Mouse (Mus musculus): ENCODE results near the gene Cd2. TPM values are rescaled to one million over a fixed set of nuclear protein-coding genes. Genes with fewer than 3 reads are reported as not detected.
A peak's percentile ranks its signal among the peaks of the same experiment; 100 is the strongest.

The Cd2 gene
- total RNA-seq, 2 experiments from 2014 or later, result not detected

DNA sequence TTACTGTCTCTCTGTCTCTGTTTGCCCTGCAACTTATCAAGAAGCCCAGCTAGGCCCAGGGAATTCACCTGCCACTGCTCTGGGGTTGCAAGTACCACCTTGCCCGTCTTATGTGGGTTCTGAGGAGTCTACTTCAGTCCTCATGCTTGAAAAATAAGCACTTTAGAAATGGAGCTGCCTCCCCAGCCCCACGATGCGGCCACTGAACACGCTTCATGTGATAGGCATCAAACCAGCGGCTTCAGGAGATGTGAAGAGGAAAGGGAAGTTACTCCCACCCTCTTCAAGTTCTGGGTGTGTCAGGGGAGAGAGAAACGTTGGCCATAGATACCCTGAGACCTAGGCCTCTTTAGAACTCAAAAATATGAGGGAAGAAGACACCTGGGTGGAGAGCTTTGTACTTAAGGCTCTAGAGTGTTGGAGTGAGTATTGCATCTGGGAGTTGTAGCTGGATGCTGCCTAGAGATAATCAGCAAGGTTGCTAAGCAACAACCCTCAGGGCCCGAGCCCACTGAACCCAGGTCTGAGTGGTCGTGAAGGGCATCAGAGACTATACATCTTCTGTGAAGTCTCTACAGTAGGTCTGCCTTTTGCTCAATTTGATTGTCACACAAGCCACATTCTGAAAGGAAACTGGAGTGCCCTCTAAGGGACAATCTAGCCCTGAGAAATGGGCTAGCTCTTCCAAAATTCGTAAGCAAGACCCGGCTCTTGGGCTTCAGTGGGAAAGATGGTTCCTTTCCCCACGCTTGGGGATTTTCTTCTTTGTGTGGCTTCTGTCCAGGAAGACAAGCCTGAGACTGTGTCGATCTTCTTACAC is 11.0 kb downstream of the Cd2 start:
- 0 out of 2 replicates have a peak, but pooled peaks have one; percentile 33 for ATAC-seq (replicated peaks; ENCODE audit: poor library complexity)

DNA sequence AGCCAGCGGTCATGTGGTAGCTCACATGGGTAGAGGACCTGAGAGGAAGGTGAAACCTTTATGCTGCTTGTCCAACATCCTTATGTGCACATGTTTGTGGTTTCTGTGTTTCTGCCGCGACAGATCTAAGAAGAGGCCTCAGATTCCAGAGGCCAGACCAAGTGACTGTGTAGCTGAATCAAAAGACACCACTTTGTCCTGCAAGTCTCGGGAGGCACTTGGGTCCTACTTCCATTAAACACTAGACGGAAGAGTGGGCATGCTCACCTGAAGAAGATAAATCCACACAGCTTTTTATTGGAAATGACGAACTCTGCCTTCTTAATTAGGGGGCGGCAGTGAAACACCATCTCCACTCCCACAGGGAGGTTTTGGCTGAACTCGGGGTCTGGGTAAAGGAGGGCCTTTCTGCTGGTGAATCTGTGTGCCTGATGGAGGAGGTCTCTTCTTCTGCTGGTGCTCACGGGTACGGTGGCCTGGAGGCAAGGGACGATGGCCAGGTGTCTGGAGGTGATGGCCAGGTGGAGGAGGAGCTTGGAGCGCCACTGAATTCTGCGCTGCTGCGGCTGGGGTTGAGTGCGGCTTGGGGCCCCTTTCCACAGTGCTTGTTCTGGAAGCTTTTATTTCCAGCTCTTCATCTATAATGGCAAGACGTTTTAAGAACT is 12.0 kb downstream of the Cd2 start:
- ATAC-seq (replicated peaks; ENCODE audit: poor library complexity), result no peak

DNA sequence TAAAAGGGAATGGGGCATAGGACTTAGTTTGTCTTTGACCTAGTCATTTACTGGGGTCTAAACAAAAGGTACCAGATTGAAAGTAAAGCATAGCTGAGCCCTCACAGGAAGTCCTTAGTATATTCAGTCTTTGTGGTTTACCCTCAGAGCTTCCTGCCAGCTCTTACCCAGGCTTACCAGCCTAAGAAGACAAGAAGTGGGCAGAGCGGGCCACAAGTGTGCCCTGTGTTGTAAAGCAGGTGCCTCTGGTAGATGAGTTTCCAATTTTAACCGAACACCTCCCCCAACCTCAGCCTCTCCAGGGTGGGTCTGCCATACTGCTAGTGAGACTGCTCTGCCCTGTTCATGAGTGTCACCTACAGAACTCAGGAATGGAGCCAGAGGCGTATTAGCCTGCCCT is 12.9 kb downstream of the Cd2 start:
- ATAC-seq (replicated peaks; ENCODE audit: poor library complexity), result peak; percentile 63

- ATAC-seq (replicated peaks; ENCODE audit: poor library complexity), result no peak
Observed at GRCm38 (mm10) chr3:101274041-101274770, 13.5 kb downstream of the Cd2 start.

DNA sequence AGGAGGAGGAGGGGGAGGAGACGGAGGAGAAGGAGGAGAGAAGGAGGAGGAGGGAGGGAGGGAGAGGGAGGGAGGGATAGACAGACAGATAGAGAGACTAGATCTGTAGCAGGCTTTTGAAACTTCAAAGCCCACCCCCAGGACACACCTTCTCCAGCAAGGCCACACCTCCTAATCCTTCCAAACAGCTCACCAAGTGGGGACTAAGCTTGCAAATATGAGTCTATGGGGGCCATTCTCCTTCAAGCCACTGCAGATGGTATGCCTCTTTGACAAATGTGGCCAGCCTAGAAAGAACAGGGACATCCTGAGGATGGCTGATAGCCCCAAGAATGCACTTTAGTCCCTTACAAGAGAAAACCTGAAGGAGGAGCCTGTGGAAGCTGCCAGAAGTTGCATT is 15.6 kb downstream of the Cd2 start:
- no peak for ATAC-seq (replicated peaks; ENCODE audit: poor library complexity)

- ATAC-seq (replicated peaks; ENCODE audit: poor library complexity), result peak; percentile 80
Observed at GRCm38 (mm10) chr3:101270833-101271232, 16.9 kb downstream of the Cd2 start.

DNA sequence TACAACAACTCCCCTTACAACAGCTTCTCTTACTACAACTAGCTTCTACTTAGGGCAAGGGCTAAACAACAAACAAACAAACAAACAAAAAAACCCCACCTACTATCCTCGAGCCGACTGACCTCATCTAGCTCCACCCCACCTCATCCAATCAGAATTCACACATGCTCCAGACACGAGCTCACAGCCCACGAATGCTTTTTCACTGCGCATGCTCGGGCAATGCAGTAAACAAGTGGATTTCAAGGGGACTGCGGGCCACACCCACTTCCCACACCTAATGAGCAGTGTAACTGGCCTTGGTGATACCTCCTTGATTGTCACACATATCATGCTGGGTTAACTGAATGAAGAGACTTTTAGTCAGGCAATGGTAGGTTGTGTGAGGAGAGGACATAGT is 19.4 kb downstream of the Cd2 start:
- no peak for ATAC-seq (replicated peaks; ENCODE audit: poor library complexity)

DNA sequence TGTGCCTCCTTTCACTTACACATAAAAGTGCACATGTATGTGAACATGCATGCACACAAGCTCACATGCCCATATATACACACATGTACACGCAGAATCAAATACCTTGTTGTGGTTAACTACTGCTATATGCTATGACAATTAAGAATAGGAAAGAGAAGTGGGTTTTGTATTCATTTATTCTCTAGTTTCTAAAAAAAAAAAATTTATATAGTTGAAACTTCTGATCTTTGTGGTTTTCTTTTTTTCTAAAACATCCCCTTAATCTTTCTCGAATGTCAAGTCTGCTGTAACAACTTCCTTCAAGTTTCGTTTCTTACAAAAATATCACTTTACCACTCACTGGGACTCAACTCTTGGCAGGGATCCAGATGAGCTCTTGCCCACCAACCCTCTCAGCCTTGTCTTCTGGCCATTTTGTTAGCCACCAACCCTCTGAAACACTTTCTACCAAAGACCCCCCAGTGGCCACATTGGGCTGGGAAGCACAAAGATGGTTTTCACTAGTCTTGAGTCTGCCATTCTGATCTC is 22.1 kb downstream of the Cd2 start:
- no peak; the same call in 1 of the 2 replicates for ATAC-seq (replicated peaks; ENCODE audit: poor library complexity)

DNA sequence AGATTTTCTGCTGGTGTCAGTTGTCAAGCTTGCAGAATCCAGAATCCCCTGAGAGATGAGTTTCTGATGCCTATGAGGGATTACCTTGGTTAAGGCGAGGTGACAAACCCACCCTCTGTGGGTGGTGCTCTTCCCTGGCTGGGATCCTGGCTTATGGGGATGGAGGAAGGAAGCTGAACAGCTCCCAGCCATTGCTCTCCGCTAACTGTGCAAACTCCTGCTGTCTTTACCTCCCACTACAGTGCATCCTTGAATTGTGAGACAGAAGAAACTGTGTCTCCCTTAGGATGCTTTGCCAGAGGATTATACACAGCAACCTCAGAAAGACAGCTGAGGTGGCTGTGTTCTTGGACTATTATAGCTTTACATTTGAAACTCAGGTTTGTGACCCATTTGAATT is 28.8 kb downstream of the Cd2 start:
- no peak for ATAC-seq (replicated peaks; ENCODE audit: poor library complexity)

DNA sequence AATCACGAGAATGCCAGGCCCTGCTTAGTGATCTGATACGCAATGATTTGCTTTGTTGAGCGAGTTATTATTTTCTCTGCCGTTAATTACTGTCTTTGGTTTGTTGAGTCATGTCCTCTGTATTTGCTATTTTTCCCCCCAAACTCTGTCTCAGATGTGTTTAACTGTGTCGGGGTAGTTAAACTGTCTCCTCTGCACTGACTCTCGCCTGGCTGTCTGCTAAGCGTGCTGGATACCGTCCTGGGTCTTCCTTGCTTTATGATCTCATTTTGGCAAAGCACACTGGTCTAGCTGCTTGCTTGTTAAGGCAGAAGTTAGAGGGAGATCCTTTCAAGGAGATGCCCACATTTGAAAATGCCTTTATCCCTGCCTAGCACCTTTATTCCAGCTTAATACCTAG is 31.6 kb downstream of the Cd2 start:
- ATAC-seq (replicated peaks; ENCODE audit: poor library complexity), result no peak

- ATAC-seq (replicated peaks; ENCODE audit: poor library complexity), result no peak
Observed at GRCm38 (mm10) chr3:101252141-101252540, 35.6 kb downstream of the Cd2 start.

DNA sequence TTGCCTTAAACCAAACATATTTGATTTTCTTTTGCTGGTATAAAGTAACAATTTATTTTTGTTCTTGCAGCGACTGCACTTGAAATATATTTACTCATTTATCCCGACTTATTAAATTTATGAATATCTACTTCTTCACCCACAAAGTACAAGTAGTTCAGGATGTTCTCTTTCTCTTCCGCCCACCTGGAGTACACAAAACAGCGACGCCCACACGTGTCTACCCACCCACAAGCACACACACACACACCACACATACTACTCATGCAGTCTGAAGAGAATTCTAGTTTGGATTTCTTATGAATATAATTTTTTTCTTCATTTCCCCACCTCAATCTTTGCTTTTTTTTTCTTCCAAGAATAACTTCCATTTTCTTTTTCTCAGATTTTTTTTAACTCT is 37.9 kb downstream of the Cd2 start:
- ATAC-seq (replicated peaks; ENCODE audit: poor library complexity), result no peak

GRCm38 (mm10) chr3:101245212-101245611 is 42.5 kb downstream of the Cd2 start:
- no peak for ATAC-seq (replicated peaks; ENCODE audit: poor library complexity)

DNA sequence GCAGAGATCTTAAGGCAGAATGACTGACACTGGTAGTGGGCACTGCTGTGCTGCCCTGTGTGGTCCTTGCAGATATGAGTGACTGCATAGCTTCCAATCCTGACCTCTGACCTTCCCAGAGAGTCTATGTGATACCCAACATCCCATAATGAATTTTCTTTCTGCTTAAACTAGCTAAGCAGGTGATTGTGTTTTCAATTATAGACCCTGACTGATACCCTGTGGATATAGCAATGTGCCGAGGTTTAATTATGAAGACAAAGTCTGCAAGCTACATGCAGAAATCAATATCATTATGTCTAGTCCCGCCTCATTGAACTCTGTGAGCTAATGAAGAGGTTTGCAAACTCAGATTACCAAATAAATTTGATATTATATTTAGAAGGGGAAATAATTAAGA is 44.7 kb downstream of the Cd2 start:
- ATAC-seq (replicated peaks; ENCODE audit: poor library complexity), result no peak

- ATAC-seq (replicated peaks; ENCODE audit: poor library complexity), result no peak
Observed at GRCm38 (mm10) chr3:101241866-101242265, 45.9 kb downstream of the Cd2 start.

GRCm38 (mm10) chr3:101240859-101241258 is 46.9 kb downstream of the Cd2 start:
- no peak for ATAC-seq (replicated peaks; ENCODE audit: poor library complexity)

DNA sequence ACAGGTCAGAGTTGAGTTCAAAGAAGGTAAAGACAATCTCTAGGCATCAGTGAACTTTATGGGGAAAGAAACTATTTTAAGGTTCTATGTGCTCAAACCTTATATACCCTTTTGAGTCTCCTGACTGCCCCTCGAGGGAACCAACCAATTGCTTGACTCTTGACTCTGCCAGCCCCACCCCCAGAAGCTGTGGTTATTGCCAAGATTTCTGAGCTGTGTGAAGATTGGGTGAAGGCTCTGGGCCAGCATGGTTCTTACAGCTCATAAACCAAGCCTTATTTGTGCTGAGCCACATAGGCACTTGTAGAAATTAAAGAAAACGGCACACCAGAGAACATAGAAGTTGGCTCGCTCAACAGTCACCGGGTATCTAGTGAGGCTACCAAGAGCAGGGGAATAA is 48.5 kb downstream of the Cd2 start:
- no peak for ATAC-seq (replicated peaks; ENCODE audit: poor library complexity)

DNA sequence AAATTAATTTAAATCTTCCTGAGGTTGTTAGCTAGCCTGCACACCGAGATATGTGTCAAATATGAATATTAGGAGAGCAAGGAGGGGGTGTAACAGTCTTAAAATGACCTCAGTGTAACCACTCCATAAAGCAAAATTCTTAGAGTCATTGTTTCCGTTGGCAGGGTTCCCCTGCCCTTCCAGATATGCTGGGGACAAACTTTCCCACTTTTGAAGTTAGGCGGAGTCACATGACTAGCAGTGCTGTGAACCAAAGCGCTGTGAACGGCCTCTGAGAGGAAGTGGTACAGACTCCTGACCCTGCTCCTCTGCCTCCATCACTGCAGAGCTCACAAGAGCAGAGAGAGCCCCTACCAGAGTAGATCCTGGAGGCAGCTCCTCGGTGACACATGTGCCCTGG is 49.0 kb downstream of the Cd2 start:
- no peak for ATAC-seq (replicated peaks; ENCODE audit: poor library complexity)

DNA sequence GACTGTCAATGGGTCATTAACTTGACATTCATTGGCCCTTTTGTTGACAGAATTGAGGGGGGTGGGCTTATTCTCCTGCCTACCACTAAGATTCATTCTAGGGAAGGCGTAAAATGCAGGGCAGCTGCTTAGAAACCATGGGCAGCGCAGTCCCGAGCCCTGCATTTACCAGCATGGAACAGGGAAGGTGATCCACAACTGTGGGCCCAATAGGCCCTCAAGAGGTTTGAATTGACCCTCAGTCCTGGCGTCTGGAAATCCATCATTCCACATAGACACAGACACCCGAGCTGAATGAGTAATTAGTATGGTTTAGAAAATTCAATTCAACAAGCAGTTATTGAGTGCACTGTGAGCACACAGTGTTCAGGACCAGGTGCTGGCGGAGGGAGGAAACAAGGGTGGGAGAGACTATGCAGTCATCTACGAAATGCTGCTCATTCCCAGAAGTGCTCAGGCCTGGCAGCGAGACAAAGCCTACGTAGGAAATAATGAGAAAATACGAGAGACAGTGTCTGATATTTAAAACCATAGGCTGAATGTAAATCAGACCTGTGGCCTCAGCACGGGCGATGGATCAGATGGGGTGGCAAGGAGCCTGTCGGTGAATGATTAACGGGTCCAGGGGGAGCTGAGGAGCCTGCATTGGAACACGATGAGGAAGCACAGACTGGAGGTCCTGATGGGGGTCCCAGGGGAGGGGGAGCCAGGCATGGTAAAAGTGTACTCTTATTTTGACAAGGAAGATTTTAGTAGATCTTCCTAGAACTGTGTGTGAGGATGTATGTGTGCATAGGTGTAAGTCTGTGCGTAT is 50.5 kb downstream of the Cd2 start:
- no peak for ATAC-seq (replicated peaks; ENCODE audit: poor library complexity)

DNA sequence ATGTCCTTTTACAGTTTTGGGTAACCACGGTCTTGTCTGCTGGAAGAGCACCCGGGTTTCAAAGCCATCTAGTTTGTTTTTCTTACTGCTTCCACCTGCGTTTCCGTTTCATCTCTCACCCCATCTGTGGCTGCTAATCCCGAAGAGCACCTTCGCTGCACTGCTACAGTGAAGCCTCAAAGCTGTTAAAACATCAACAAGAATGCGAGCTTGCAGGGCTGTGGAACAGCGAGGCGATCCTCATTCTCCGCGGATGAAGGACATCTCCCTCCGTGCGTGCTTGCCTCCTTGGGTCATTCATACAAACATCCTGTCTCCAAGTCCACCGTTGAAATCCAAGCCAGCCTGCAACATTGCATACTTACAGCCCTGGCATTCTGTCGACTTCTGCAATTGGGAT is 51.5 kb downstream of the Cd2 start:
- ATAC-seq (replicated peaks; ENCODE audit: poor library complexity), result no peak

GRCm38 (mm10) chr3:101235321-101235720 is 52.4 kb downstream of the Cd2 start:
- ATAC-seq (replicated peaks; ENCODE audit: poor library complexity), result no peak
